Mouse (Mus musculus): ENCODE results near the gene Thumpd1. TPM values are rescaled to one million over a fixed set of nuclear protein-coding genes. Genes with fewer than 3 reads are reported as not detected.
A peak's percentile ranks its signal among the peaks of the same experiment; 100 is the strongest.

Gene Thumpd1
- polyA plus RNA-seq (2015; fragmentation: Nextera tagmentation; extraction: Ambion mirVana) = 50.1 and 50.3 TPM in 2 replicates

GRCm38 (mm10) chr7:119720253-119720946, at the start of gene Thumpd1:
Gene Thumpd1, minus strand, starts transcription at chr7:119720798.
- peaks cover 6% of the 10 kb centered on the region; the same call in 1 of the 2 replicates for H3K27me3 ChIP-seq (replicated peaks)
- peak within 1 kb of the TSS; percentile 68 for H3K27ac ChIP-seq (replicated peaks)
- H3K4me1 ChIP-seq = peaks cover 12% of the 10 kb centered on the region
- no peaks in the 10 kb centered on the region for H3K9me3 ChIP-seq
- peaks cover 36% of the 10 kb centered on the region for H3K36me3 ChIP-seq
- H3K9ac ChIP-seq = peak within 1 kb of the TSS; percentile 95
- peak; percentile 79; the same call in 1 of the 2 replicates for ATAC-seq (ENCODE audit: extremely low read depth, insufficient number of reproducible peaks, low FRiP score, low TSS enrichment)
- under 1% methylated on average over 60 of the region's 60 CpGs for WGBS
- H3K4me3 ChIP-seq = peak within 1 kb of the TSS; percentile 97
- peak within 1 kb of the TSS; percentile 86 for H3K4me2 ChIP-seq

GRCm38 (mm10) chr7:119769895-119770294, 49.3 kb upstream of the Thumpd1 start:
- Histone ChIP-seq H3K4me1 (no peaks in the 10 kb centered on the region), H3K27ac (replicated peaks) (no peak overlapping the region), H3K4me3 (no peak overlapping the region), H3K36me3 (no peaks in the 10 kb centered on the region), H3K4me2 (no peak overlapping the region), H3K9ac (no peak overlapping the region), H3K9me3 (no peaks in the 10 kb centered on the region), H3K27me3 (replicated peaks) (no peaks in the 10 kb centered on the region)
- WGBS = 84% methylated on average over 8 of the region's 8 CpGs
- no peak for ATAC-seq (ENCODE audit: extremely low read depth, insufficient number of reproducible peaks, low FRiP score, low TSS enrichment)

- no peak for ATAC-seq (ENCODE audit: extremely low read depth, insufficient number of reproducible peaks, low FRiP score, low TSS enrichment)
- Histone ChIP-seq H3K27me3 (replicated peaks) (no peaks in the 10 kb centered on the region), H3K9ac (no peak overlapping the region), H3K4me2 (no peak overlapping the region), H3K4me3 (no peak overlapping the region), H3K4me1 (no peaks in the 10 kb centered on the region), H3K27ac (replicated peaks) (no peak overlapping the region), H3K9me3 (no peaks in the 10 kb centered on the region), H3K36me3 (no peaks in the 10 kb centered on the region)
- WGBS = 74% methylated on average over 6 of the region's 6 CpGs
These were observed 46.4 kb upstream of the Thumpd1 start for GRCm38 (mm10) chr7:119766996-119767395.

- Histone ChIP-seq H3K4me2 (no peak overlapping the region), H3K9me3 (no peaks in the 10 kb centered on the region), H3K36me3 (no peaks in the 10 kb centered on the region), H3K4me3 (no peak overlapping the region), H3K27me3 (replicated peaks) (no peaks in the 10 kb centered on the region), H3K27ac (replicated peaks) (no peak overlapping the region), H3K4me1 (no peaks in the 10 kb centered on the region), H3K9ac (no peak overlapping the region)
- no peak for ATAC-seq (ENCODE audit: extremely low read depth, insufficient number of reproducible peaks, low FRiP score, low TSS enrichment)
- 85% methylated on average over 3 of the region's 3 CpGs for WGBS
These were observed 43.8 kb upstream of the Thumpd1 start for GRCm38 (mm10) chr7:119764377-119764776.

- ATAC-seq (ENCODE audit: extremely low read depth, insufficient number of reproducible peaks, low FRiP score, low TSS enrichment) = no peak
- H3K9me3 ChIP-seq = no peaks in the 10 kb centered on the region
- H3K9ac ChIP-seq = no peak overlapping the region
- no peaks in the 10 kb centered on the region for H3K36me3 ChIP-seq
- no peaks in the 10 kb centered on the region for H3K4me1 ChIP-seq
- no peaks in the 10 kb centered on the region for H3K27me3 ChIP-seq (replicated peaks)
- H3K27ac ChIP-seq (replicated peaks) = no peak overlapping the region
- no peak overlapping the region for H3K4me2 ChIP-seq
- no peak overlapping the region for H3K4me3 ChIP-seq
- WGBS = 40% methylated on average over 4 of the region's 4 CpGs
These were observed 41.6 kb upstream of the Thumpd1 start for GRCm38 (mm10) chr7:119762166-119762697.

GRCm38 (mm10) chr7:119760527-119760951, 39.9 kb upstream of the Thumpd1 start, which contains the start of gene Acsm3:
Gene Acsm3, plus strand, starts transcription at chr7:119760923.
- Histone ChIP-seq H3K4me1 (no peaks in the 10 kb centered on the region), H3K9me3 (no peaks in the 10 kb centered on the region), H3K27ac (replicated peaks) (no peak within 1 kb of the TSS), H3K4me2 (no peak within 1 kb of the TSS), H3K27me3 (replicated peaks) (no peaks in the 10 kb centered on the region), H3K4me3 (no peak within 1 kb of the TSS), H3K9ac (no peak within 1 kb of the TSS), H3K36me3 (no peaks in the 10 kb centered on the region)
- 62% methylated on average over 11 of the region's 11 CpGs for WGBS
- no peak for ATAC-seq (ENCODE audit: extremely low read depth, insufficient number of reproducible peaks, low FRiP score, low TSS enrichment)

- Histone ChIP-seq H3K4me3 (no peak overlapping the region), H3K4me1 (no peaks in the 10 kb centered on the region), H3K27ac (replicated peaks) (no peak overlapping the region), H3K4me2 (no peak overlapping the region), H3K36me3 (no peaks in the 10 kb centered on the region), H3K9me3 (no peaks in the 10 kb centered on the region), H3K9ac (no peak overlapping the region), H3K27me3 (replicated peaks) (no peaks in the 10 kb centered on the region)
- 71% methylated on average over 1 of the region's 1 CpGs for WGBS
- ATAC-seq (ENCODE audit: extremely low read depth, insufficient number of reproducible peaks, low FRiP score, low TSS enrichment) = no peak
These were observed 33.1 kb upstream of the Thumpd1 start for GRCm38 (mm10) chr7:119753696-119754095.

DNA sequence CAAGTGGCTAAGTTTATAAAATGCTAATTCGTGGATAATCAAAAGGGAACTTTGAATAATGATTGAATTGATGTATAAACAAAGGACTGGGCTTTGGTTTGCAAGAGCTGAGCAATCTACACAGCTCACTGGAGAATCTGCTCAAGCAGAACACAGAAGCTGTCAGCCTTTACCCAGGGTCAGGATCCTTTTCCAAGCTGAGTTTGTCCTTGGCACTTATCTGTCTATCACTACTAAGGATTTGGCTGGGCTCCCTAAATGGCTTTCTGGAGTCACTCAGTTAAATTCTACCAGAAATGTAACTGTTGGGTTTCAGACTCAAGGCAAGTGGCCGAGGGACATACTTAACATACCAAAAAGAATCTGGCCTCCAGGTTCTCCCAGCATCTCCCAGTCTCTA, 29.3 kb upstream of the Thumpd1 start:
- H3K36me3 ChIP-seq = no peaks in the 10 kb centered on the region
- H3K9ac ChIP-seq = no peak overlapping the region
- no peak for ATAC-seq (ENCODE audit: extremely low read depth, insufficient number of reproducible peaks, low FRiP score, low TSS enrichment)
- no peak overlapping the region for H3K4me3 ChIP-seq
- 39% methylated on average over 2 of the region's 2 CpGs for WGBS
- H3K9me3 ChIP-seq = no peaks in the 10 kb centered on the region
- H3K27me3 ChIP-seq (replicated peaks) = no peaks in the 10 kb centered on the region
- no peak overlapping the region for H3K4me2 ChIP-seq
- no peaks in the 10 kb centered on the region for H3K4me1 ChIP-seq
- H3K27ac ChIP-seq (replicated peaks) = no peak overlapping the region

DNA sequence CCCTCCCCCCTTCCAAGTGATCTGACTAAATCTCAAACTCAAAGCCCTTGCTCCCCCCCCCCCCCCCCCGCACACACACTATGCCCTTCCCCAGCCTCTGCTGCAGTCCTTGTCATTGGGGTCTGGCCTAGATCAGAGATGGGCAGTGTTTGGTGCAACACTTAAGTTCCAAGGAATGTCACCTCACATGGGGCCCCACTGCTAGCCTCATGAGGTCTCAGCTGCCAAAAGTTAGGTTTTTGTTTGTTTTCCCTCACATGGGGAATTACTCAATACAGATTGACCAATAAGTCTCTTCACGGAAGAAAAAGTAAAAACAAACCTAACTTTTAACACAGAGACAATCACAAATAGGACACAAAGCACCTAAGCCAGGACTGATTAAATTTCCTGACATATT, 28.2 kb upstream of the Thumpd1 start:
- no peak for ATAC-seq (ENCODE audit: extremely low read depth, insufficient number of reproducible peaks, low FRiP score, low TSS enrichment)

GRCm38 (mm10) chr7:119745869-119746268, 25.3 kb upstream of the Thumpd1 start:
- Histone ChIP-seq H3K9me3 (no peaks in the 10 kb centered on the region), H3K4me1 (peaks cover 5% of the 10 kb centered on the region; the same call in 1 of the 2 replicates), H3K36me3 (no peaks in the 10 kb centered on the region), H3K4me3 (no peak overlapping the region), H3K27ac (replicated peaks) (no peak overlapping the region), H3K9ac (no peak overlapping the region), H3K27me3 (replicated peaks) (peaks cover 15% of the 10 kb centered on the region; the same call in 1 of the 2 replicates), H3K4me2 (no peak overlapping the region)
- WGBS = 77% methylated on average over 1 of the region's 1 CpGs
- no peak for ATAC-seq (ENCODE audit: extremely low read depth, insufficient number of reproducible peaks, low FRiP score, low TSS enrichment)

More for the DNA sequence above, 28.2 kb upstream of the Thumpd1 start:
- no peaks in the 10 kb centered on the region for H3K9me3 ChIP-seq
- H3K4me2 ChIP-seq = no peak overlapping the region
- H3K27me3 ChIP-seq (replicated peaks) = peaks cover 7% of the 10 kb centered on the region; the same call in 1 of the 2 replicates
- H3K9ac ChIP-seq = no peak overlapping the region
- H3K4me3 ChIP-seq = no peak overlapping the region
- WGBS = 63% methylated on average over 1 of the region's 2 CpGs
- peaks cover 5% of the 10 kb centered on the region; the same call in 1 of the 2 replicates for H3K4me1 ChIP-seq
- no peaks in the 10 kb centered on the region for H3K36me3 ChIP-seq
- no peak overlapping the region for H3K27ac ChIP-seq (replicated peaks)

GRCm38 (mm10) chr7:119744321-119744720, 23.7 kb upstream of the Thumpd1 start:
- H3K27me3 ChIP-seq (replicated peaks) = peaks cover 15% of the 10 kb centered on the region; the same call in 1 of the 2 replicates
- H3K36me3 ChIP-seq = no peaks in the 10 kb centered on the region
- peaks cover 5% of the 10 kb centered on the region; the same call in 1 of the 2 replicates for H3K4me1 ChIP-seq
- no peak for ATAC-seq (ENCODE audit: extremely low read depth, insufficient number of reproducible peaks, low FRiP score, low TSS enrichment)
- peak overlapping the region; percentile 44 for H3K9ac ChIP-seq
- H3K4me3 ChIP-seq = peak overlapping the region; percentile 31
- no peak overlapping the region for H3K27ac ChIP-seq (replicated peaks)
- no peaks in the 10 kb centered on the region for H3K9me3 ChIP-seq
- WGBS = 7% methylated on average over 34 of the region's 34 CpGs
- peak overlapping the region; percentile 60 for H3K4me2 ChIP-seq
